Mouse (Mus musculus) testis, adult 2 months (tissue): Measurements from ENCODE around the gene Sgms2. TPM values are rescaled to one million over a fixed set of nuclear protein-coding genes. Genes with fewer than 3 reads are reported as not detected.

ENCODE experiments used
- H3K27ac ChIP-seq: fragments of 200-500 bp; 2 replicates; pipeline ENCODE4 v1.5.1; 2012; ENCODE audit warnings: low read depth, low read length; ENCODE audit not compliant: control insufficient read depth, insufficient read depth
- H3K27me3 ChIP-seq: fragments of 200-500 bp; 2 replicates; pipeline ENCODE4 v1.6.1; 2012; ENCODE audit warnings: mild to moderate bottlenecking, low read length, moderate library complexity; ENCODE audit not compliant: control insufficient read depth, insufficient read depth
- H3K36me3 ChIP-seq: fragments of 200-500 bp; 2 replicates; pipeline ENCODE4 v1.6.1; 2012; ENCODE audit warnings: mild to moderate bottlenecking, low read length; ENCODE audit not compliant: control insufficient read depth, insufficient read depth
- H3K4me1 ChIP-seq: fragments of 200-500 bp; 2 replicates; pipeline ENCODE4 v1.6.1; 2012; ENCODE audit warnings: low read length; ENCODE audit not compliant: control insufficient read depth, insufficient read depth
- H3K4me3 ChIP-seq: fragments of 200-500 bp; 2 replicates; pipeline ENCODE4 v1.5.1; 2012; ENCODE audit warnings: low read depth, mild to moderate bottlenecking, low read length, moderate library complexity, mixed read lengths; ENCODE audit not compliant: control insufficient read depth
- CTCF ChIP-seq: fragments of 200-500 bp; IDR thresholded peaks from 2 replicates; pipeline ENCODE4 v1.5.1; 2012; ENCODE audit warnings: low read depth, mild to moderate bottlenecking, inconsistent platforms, low read length, moderate library complexity; ENCODE audit not compliant: control insufficient read depth, insufficient read depth, insufficient replicate concordance
- POLR2A ChIP-seq: fragments of 200-500 bp; IDR thresholded peaks from 2 replicates; pipeline ENCODE4 v1.6.1; 2012; ENCODE audit warnings: low read depth, mild to moderate bottlenecking, inconsistent platforms, low read length, moderate library complexity; ENCODE audit not compliant: control insufficient read depth
- polyA plus RNA-seq: library from polyadenylated mRNA; depleted of rRNA; stranded (reverse); fragments of >200 nt; gene quantifications from 2 replicates; pipeline ENCODE4 v1.2.3, GENCODE M21; 2012

Sgms2 gene
- polyA plus RNA-seq, 1 experiment = 48.2 TPM

DNA sequence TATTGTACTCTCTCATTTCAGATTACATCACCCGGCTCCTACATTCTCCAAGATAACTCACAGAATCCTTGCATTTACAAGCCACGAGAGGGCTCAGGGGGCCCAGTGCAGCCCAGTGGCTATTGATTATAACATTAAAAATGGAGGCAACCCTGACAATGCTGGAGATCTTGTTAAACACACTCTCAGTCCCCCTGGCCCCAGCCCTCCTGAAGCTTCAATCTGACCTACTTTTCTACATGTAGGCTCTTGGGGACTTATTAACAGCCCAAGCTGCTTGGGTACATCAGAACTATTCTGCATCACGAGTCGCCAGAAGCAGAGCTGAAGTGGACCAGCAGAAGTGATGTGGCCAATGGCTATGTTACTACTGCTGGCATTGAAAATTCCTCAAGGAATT is 164.6 kb downstream of the Sgms2 start:
- no peak overlapping the region for H3K4me3 ChIP-seq
- no peaks in the 10 kb centered on the region for H3K27me3 ChIP-seq
- no peak for TF ChIP-seq POLR2A
- no peak for TF ChIP-seq CTCF
- no peaks in the 10 kb centered on the region for H3K36me3 ChIP-seq
- H3K27ac ChIP-seq = no peak overlapping the region
- H3K4me1 ChIP-seq = peaks cover 9% of the 10 kb centered on the region; the same call in 1 of the 2 replicates

DNA sequence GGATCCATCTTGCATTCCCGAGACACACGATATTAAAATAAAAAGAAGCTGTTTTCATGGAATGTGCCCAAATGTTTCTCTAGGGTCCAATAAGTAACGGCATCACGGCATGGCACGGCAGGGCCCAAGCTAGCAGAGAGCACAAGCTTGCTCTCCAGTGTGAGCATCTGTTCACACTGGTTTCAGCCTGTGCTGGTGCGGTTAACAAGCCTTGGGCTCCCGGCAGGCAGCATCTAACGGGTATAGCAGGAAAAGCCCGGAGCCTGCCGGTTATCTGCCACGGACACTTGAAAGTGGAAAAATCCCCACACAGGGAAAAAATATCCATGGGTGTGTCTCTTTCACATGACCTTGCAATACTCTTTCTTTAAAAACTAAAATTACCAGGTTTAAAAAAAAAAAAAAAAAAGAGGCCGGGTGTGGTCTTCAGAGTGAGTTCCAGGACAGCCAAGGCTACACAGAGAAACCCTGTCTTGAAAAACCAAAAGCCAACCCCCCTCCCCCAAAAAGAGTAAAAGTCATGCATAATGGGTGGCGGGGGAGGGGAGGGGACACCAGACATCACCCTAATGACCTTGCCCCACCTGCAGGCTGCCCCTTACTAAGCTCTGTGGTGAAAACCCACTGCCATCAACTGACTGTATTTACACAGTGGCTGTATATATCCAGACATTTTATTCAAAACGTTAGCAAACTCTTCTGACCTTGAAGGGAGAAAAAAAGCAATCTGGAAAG is 169.0 kb downstream of the Sgms2 start:
- TF ChIP-seq POLR2A (no peak), CTCF (no peak)
- peak overlapping the region; percentile 26; the same call in 1 of the 2 replicates for H3K27ac ChIP-seq
- no peak overlapping the region for H3K4me3 ChIP-seq
- no peaks in the 10 kb centered on the region for H3K36me3 ChIP-seq
- no peaks in the 10 kb centered on the region for H3K27me3 ChIP-seq
- 0 out of 2 replicates have a peak, but pooled peaks cover 4% of the 10 kb centered on the region for H3K4me1 ChIP-seq

GRCm38 (mm10) chr3:131320184-131320583 is 171.0 kb downstream of the Sgms2 start:
- no peaks in the 10 kb centered on the region for H3K36me3 ChIP-seq
- H3K4me1 ChIP-seq = 0 out of 2 replicates have a peak, but pooled peaks cover 4% of the 10 kb centered on the region
- H3K4me3 ChIP-seq = no peak overlapping the region
- no peaks in the 10 kb centered on the region for H3K27me3 ChIP-seq
- no peak for TF ChIP-seq POLR2A
- peak; percentile 70; the same call in 1 of the 2 replicates for TF ChIP-seq CTCF
- H3K27ac ChIP-seq = no peak overlapping the region

DNA sequence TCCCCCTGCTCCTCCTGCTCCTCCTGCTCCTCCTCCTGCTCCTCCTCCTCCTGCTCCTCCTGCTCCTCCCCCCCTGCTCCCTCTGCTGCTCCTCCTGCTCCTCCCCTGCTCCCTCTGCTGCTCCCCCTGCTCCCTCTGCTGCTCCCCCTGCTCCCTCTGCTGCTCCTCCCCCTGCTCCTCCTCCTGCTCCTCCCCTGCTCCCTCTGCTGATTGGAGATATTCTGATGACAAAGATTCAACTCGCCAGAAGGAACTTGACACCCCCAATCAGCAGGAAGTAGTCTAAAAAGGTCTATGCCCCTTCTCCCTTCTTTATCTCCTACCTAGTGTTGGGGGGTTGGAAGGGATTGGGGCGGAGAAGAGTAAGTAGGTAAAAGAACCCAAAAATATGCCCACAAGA is 173.0 kb downstream of the Sgms2 start:
- Histone ChIP-seq H3K4me3 (no peak overlapping the region), H3K27me3 (no peaks in the 10 kb centered on the region), H3K27ac (no peak overlapping the region), H3K4me1 (0 out of 2 replicates have a peak, but pooled peaks cover 4% of the 10 kb centered on the region), H3K36me3 (no peaks in the 10 kb centered on the region)
- no peak for TF ChIP-seq POLR2A
- TF ChIP-seq CTCF = no peak

DNA sequence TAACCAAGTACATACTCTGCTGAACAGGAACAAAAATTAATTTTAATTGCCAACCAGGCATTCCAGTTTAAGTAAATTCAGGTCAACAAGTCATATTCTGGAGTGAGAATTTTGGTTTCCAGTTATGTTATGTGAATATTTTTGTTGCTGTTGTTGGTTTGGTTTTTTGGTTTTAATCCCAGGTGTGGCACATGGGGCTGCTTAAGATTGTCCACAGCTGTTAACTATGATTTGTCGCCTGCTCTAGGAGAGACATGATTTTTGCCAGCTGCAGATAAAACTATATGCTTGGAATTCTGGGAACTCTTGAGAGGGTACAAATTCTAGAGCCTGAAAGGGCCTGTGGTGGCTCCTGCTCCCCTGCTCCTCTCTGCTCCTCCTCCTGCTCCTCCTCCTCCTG is 174.1 kb downstream of the Sgms2 start:
- no peak overlapping the region for H3K4me3 ChIP-seq
- TF ChIP-seq CTCF = no peak
- 0 out of 2 replicates have a peak, but pooled peaks cover 4% of the 10 kb centered on the region for H3K4me1 ChIP-seq
- H3K36me3 ChIP-seq = no peaks in the 10 kb centered on the region
- no peak overlapping the region for H3K27ac ChIP-seq
- no peaks in the 10 kb centered on the region for H3K27me3 ChIP-seq

DNA sequence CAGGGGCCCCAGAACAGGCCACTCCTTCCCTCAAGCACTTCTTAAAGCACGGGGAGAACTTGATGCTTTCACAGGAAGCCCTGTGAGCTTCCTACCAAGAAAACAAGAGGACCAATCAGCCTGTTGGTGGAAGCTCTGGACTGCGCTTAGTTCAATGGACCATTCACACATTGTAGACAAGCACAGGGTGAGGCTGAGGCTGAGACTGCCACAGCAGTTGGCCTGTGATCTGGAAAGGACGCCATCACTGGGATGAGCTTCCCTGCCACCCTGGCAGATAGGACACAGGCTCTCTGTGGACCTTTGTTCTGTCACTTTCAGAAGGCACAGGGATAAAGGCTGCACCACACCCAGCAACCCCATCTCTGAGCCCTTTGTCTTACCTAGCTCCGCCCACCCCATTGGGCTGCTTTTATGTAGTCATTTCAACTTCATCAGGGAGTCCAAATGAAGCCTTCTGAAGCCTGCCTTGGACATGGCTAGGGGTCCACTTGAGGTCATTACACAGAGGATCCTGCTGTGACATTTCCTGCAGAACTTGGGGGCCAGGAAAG is 175.2 kb downstream of the Sgms2 start:
- TF ChIP-seq CTCF (no peak), POLR2A (peak; percentile 79; the same call in 1 of the 2 replicates)
- Histone ChIP-seq H3K4me3 (peak overlapping the region; percentile 75), H3K4me1 (no peaks in the 10 kb centered on the region), H3K36me3 (no peaks in the 10 kb centered on the region), H3K27ac (no peak overlapping the region), H3K27me3 (no peaks in the 10 kb centered on the region)

- Histone ChIP-seq H3K36me3 (no peaks in the 10 kb centered on the region), H3K4me1 (no peaks in the 10 kb centered on the region), H3K4me3 (no peak overlapping the region), H3K27me3 (no peaks in the 10 kb centered on the region), H3K27ac (no peak overlapping the region)
- TF ChIP-seq CTCF (no peak), POLR2A (no peak)
Measured at GRCm38 (mm10) chr3:131312340-131312739, 178.9 kb downstream of the Sgms2 start.

DNA sequence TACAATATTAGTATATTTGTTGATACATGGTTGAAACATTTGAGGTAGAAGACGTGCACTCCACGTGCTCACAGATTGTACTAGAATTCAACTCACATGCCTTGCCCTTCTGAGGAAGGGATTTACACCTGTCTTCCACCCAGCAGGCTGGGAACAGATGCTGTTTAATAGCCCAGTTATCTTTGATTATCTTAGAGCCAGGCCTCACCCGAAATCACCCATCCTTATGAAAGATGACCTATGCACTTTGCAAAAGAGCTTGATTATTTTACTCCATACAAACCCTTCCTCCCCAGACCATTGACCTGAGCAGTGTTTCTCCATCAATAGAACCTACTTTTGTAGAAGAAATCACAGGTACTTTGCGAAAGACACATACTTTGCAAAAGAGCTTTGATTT is 180.6 kb downstream of the Sgms2 start:
- H3K4me1 ChIP-seq = no peaks in the 10 kb centered on the region
- H3K4me3 ChIP-seq = no peak overlapping the region
- H3K27ac ChIP-seq = no peak overlapping the region
- no peaks in the 10 kb centered on the region for H3K27me3 ChIP-seq
- no peaks in the 10 kb centered on the region for H3K36me3 ChIP-seq
- TF ChIP-seq CTCF (no peak), POLR2A (no peak)
